Mouse (Mus musculus) thymus, adult 2 months (tissue): Measurements from ENCODE around the gene Knop1.

Experiments
- CTCF ChIP-seq: fragments of 200-500 bp; IDR thresholded peaks from 2 replicates; pipeline ENCODE4 v1.5.1; 2012; ENCODE audit warnings: mild to moderate bottlenecking, control low read depth, low read length, moderate library complexity, borderline replicate concordance; ENCODE audit not compliant: control insufficient read depth, poor library complexity, insufficient read depth; ENCODE audit errors: extremely low read depth
- POLR2A ChIP-seq: fragments of 200-500 bp; IDR thresholded peaks from 2 replicates; pipeline ENCODE4 v1.6.1; 2012; ENCODE audit warnings: mild to moderate bottlenecking, low read length, control low read depth, moderate library complexity; ENCODE audit not compliant: control insufficient read depth, poor library complexity, insufficient read depth; ENCODE audit errors: extremely low read depth

GRCm38 (mm10) chr7:118793899-118794298 lies 62.2 kb downstream of the Knop1 start:
- TF ChIP-seq CTCF (no peak), POLR2A (no peak)
